Mouse (Mus musculus) olfactory bulb, adult 2 months (tissue): Measurements from ENCODE around the gene Vapa.

Experiments used
- CTCF ChIP-seq: fragments of 200-500 bp; IDR thresholded peaks from 2 replicates; pipeline ENCODE4 v1.5.1; 2012; ENCODE audit warnings: low read depth, mild to moderate bottlenecking, low read length, moderate library complexity; ENCODE audit not compliant: insufficient read depth
- POLR2A ChIP-seq: fragments of 200-500 bp; IDR thresholded peaks from 2 replicates; pipeline ENCODE4 v1.6.1; 2012; ENCODE audit warnings: mild to moderate bottlenecking, low read depth, low read length, moderate library complexity; ENCODE audit not compliant: insufficient read depth

GRCm38 (mm10) chr17:65556798-65557197 is 56.6 kb downstream of the Vapa start:
- TF ChIP-seq POLR2A (no peak), CTCF (no peak)
